Mouse (Mus musculus): Measurements from ENCODE around the gene Slx1b.

DNA sequence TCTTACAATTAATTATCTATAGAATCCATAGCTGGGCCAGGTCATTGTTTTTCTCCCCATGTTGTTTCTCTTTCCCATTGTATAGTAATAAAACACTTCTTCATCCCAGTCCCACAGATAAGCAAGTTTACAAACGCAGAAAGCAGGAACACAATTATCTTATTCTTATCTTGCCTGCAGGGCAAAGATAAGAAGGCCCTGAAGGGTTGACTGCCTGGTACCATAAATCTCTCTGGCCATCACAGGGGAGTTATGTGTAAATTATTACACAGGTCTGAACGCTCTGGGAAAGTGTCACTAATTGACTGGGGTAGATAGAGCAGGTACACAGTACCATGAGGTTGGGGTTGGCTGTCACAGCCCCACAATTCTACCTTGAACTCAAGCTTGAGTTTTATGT lies 44.7 kb downstream of the Slx1b start:
- TF ChIP-seq CTCF (IDR thresholded peaks at IDR 0.05; ENCODE audit: borderline replicate concordance, extremely low read depth, insufficient read depth, insufficient read length) (no peak), POLR2A (IDR thresholded peaks at IDR 0.05; ENCODE audit: borderline replicate concordance, extremely low read depth, insufficient read depth, insufficient read length, poor library complexity, severe bottlenecking) (no peak)
